9 mouse cellular contexts compared by ENCODE assay signal in the genomic region with DNA sequence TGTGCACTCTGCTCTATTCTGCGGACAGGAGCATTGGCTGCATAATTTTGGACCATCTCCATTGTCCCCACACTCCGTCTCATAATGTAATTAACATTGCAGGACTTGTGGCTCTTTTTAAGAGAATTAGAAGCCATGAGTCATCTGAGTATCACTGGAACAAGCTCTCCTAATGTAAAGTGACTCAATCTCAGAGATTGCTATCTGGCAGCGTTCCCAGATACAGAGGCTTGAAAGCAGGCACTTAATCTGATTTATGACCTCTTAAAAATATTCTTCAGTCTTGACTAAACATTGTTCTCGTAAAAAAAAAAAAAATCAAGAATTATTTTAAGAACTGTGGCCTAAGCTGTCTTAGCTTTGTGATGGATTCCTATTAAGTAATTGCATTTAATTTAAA.
DNase-seq lines count a peak whose midpoint lies in the region; ATAC-seq and TF ChIP-seq lines count a peak whose summit lies in the region.
"Had no signal": no experiment of that assay in that cellular context is flagged by ENCODE, and none has a peak within 500 bp of the region (broad histone marks: within the 10 kb centered on the region; RNA-seq: fewer than 3 reads in every experiment).

No protein-coding gene starts in this region.

- no peaks in the 10 kb centered on the region for H3K9me3 ChIP-seq in limb, embryonic 14.5 days (ENCODE audit: control insufficient read depth, low read length)
- H3K9me3 ChIP-seq: heart, embryonic 15.5 days had no signal

- no peak overlapping the region for H3K9ac ChIP-seq in limb, embryonic 14.5 days (ENCODE audit: low read depth, low read length, severe bottlenecking)
- H3K9ac ChIP-seq: heart, embryonic 15.5 days had no signal

- intact Hi-C loops in left cerebral cortex, postnatal 4 days (cut with DNase I): no loop called here

- ATAC-seq in limb, embryonic 14.5 days (ENCODE audit: low FRiP score, low read depth): peak; percentile 53; the same call in 1 of the 2 replicates

- H3K4me3 ChIP-seq in limb, embryonic 14.5 days (replicated peaks; ENCODE audit: low read length): no peak overlapping the region
- H3K4me3 ChIP-seq: heart, embryonic 15.5 days had no signal

- H3K27ac ChIP-seq in limb, embryonic 14.5 days (replicated peaks; ENCODE audit: low read depth, low read length): no peak overlapping the region
- H3K27ac ChIP-seq: heart, embryonic 15.5 days had no signal

- 34% methylated on average over 4 of the region's 4 CpGs for WGBS in limb, embryonic 14.5 days

- no peaks in the 10 kb centered on the region for H3K27me3 ChIP-seq in limb, embryonic 14.5 days (ENCODE audit: control insufficient read depth, insufficient read depth, low read length)
- H3K27me3 ChIP-seq: heart, embryonic 15.5 days had no signal

- no peaks in the 10 kb centered on the region for H3K4me1 ChIP-seq in limb, embryonic 14.5 days (ENCODE audit: control insufficient read depth, insufficient read depth, low read length)
- H3K4me1 ChIP-seq: heart, embryonic 15.5 days had no signal

- no peak for TF ChIP-seq POLR2A in limb, embryonic 14.5 days (IDR thresholded peaks at IDR 0.05; ENCODE audit: borderline replicate concordance, extremely low read depth, insufficient read depth, insufficient read length)

- peak; percentile 5 to 10 for DNase-seq in cerebellum, postnatal 10 days
- DNase-seq in cerebellum, adult 8-10 months: no peak
- DNase-seq in right cerebral cortex, adult 2 months (ENCODE audit: low spot score in 2 of 2): peak; percentile 2 to 6
- DNase-seq in right cerebral cortex, postnatal 36 days (ENCODE audit: low spot score in 2 of 2): no peak
- DNase-seq in limb, embryonic 14.5 days (ENCODE audit: low spot score): peak; percentile 81
- DNase-seq in urinary bladder, postnatal 36 days (ENCODE audit: low spot score in 2 of 2): peak; percentile 34 to 51
- no peak for DNase-seq in left cerebral cortex, postnatal 4 days
- DNase-seq in frontal cortex, postnatal 10 days (ENCODE audit: low spot score in 2 of 2): no peak

- H3K36me3 ChIP-seq in limb, embryonic 14.5 days (ENCODE audit: control insufficient read depth, insufficient read depth, low read length): no peaks in the 10 kb centered on the region
- H3K36me3 ChIP-seq: heart, embryonic 15.5 days had no signal

- no peak overlapping the region for H3K4me2 ChIP-seq in limb, embryonic 14.5 days (replicated peaks; ENCODE audit: low read depth, low read length, severe bottlenecking)
- H3K4me2 ChIP-seq: heart, embryonic 15.5 days had no signal

Comparison
In these comparisons a context has a peak if more than half of its experiments do, and no peak if none do; other contexts are left out.
1. DNase-seq: peak in cerebellum, postnatal 10 days (2 of 2), right cerebral cortex, adult 2 months (2 of 2), limb, embryonic 14.5 days (single experiment) and urinary bladder, postnatal 36 days (2 of 2); none in cerebellum, adult 8-10 months (single experiment), right cerebral cortex, postnatal 36 days (0 of 2), left cerebral cortex, postnatal 4 days (single experiment) and frontal cortex, postnatal 10 days (0 of 2).